Mouse (Mus musculus): ENCODE results near the gene Kdm2b.

Kdm2b gene

DNA sequence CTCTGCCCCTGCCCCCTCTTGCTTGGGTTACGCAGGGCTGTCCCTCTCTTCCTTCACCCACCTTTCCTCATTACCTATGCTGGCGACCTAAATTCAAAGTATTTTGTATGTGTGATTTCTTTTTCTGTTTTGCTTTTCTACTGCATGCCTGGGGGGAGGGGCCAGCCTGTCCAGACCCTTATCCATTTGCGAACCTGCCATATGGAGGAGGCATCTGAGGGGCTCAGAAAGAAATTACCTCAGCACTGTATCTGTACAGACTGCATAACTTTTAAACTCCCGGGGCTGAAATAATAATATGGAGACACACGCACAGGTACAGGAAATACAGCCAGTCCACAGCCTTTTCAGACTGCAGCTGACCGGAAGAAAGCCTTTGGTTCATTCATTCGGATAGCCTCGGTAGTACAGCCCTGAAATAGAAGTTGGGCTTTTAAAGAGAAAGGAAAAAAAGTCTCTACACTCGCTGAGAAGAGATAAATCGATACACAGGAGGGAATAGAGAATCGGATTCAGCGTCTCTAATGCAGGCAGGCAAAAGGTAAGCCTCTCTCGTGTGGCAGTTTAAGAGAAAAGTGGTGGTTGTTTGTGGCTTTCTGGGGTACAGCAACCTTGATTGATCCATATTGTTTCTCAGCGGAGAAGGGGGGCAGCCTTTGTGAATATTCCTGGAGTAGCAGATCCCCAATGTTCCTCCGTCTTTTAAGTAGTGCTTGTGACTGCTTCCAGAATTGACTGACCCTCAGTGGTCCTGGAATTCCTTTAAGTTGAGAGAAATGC lies at the start of gene Kdm2b:
TSS of gene Kdm2b (minus strand) at position 273 of the 780 bp plus-strand sequence.
- DNase-seq: no peak

DNA sequence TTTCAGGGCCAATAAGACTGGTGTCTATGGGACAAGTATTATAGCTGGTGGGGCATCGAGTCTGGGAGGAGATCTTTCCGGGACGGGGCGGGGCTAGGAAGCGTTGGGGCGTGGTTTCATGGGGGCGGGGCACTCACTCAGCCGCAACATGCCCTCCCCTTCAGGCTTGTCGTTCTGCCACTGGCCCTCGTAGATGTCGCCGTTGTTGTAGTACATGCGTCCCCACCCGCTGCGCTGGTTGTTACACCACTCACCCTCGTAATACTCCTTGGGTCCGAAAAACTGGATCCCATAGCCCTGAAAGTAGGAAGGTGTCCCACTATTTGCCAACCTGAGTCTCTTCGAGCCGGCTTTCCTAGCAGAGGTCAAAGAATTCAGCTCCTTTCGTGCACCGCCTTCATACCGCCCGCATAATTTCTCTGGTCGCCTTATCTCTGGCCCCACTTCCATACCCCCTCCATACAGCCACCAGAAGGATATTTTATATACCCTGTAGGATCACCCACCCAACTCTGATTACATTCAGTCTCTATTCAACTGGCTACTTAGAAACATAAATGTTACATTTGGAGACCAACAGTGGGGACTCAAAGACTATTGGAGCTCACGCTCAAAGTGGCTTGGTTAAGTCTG lies 49.6 kb upstream of the Kdm2b start:
- no peak for DNase-seq

DNA sequence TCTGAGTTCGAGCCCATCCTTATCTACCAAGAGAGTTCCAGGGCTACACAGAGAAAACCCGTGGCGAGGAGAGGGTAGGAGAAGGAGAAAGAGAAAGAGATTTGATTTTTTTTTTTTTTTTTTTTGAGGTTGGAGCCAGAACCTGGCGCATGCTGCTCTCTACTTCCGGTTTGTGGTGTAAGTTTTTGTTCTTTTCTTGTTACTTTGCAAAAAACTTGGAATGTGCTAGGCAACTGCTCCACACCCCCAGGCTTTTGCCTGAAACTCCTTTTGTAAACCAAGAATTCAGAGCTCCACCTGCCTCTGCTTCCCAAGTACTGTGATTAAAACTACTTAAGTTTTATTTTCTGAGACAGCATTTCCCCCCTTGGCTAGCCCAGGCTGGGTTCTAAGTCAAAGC lies 48.5 kb upstream of the Kdm2b start:
- DNase-seq: no peak

DNA sequence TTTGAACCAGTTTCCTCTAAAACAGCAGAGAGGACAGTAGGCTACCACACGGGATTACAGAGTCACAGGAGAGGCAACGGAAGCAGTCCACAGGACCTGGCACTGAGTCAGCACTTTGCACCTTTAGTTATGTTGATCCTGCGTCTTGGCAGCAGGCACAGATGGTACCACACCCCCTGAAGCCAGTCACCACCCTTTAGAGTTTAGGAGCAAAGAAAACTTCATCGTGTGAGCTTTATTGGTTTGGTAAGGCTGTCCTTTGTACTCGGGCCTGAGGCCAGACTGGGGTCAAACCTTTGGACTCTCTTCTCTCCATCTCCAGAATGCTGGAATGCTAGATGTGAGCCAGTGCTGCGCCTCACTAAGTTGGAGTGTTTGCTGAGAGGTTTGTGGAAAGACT lies 45.9 kb upstream of the Kdm2b start:
- no peak for DNase-seq

DNA sequence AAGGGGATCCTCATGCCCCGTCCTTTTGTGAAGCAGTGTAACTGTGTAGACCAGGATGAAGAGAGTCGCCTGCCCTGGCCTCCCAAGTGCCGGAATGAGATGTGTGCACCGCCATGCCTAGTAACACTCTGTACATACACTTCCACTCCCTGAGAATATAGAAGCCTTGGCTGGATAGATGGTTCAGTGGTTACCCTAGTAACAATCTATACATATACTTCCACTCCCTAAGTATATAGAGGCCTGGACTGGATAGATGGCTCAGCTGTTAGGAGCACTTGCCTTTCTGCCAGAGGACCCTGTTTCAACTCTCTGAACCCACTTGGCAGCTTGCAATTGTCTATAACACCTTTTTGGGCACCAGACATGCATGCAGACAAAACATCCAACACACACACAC lies 45.5 kb upstream of the Kdm2b start:
- no peak for DNase-seq

DNA sequence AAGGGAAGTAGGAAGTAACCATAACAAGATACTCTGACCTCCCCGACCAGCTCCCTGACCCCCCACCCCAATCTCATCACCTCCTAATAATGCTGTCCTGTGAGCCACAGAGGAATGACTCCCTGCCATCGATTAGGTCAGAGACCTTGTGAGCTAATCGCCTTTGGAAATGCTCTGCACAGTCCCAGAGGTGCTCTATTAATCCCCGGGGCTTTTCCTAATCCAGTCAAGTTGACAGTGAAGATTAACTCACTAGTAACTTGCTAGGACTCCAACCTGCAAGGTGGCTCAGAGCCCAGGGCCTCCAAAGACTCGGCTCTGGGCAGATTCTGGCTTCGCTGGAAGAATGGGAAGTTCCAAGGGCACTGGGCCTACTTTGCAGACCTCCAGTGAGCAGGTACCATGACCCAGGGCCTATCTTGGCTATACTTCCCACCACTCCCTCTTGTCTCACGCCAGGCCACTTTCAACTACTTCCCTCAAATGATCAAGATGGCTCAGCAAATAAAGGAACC lies 44.1 kb upstream of the Kdm2b start:
- DNase-seq: no peak

DNA sequence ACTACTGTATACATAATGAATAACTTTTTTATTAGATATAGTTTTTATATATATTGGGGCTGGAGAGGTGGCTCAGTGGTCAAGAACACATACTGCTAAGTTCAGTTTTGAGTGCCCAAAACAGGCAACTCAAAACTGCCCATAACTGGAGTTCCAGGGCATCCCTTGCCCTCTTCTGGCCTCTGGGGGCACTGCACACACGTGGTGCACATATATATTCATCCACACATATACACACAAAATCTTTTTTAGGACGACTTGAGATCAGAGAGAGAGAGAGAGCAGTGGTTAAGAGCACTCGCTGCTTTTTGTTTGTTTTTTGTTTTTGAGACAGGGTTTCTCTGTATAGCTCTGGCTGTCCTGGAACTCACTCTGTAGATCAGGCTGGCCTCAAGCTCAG lies 41.7 kb upstream of the Kdm2b start:
- DNase-seq: no peak

DNA sequence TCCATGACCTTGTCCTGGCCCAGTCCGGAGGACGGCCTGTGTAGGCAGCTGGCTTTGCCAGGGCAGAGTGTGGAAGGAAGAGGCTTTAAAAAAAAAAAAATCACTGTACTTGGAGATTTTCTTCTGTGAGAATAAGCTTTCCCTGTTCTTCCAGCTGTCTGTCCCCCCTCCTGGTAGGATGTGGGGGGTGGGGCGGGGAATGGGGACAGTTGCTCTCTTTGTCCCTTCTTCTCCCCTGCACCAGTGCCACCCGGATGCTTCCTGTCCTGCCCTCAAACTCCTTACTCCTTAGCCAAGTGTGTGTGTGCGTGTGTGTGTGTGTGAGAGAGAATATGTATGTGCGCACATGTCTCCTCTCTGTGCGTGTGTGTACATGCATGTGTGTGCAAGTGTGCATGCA lies 40.1 kb upstream of the Kdm2b start:
- DNase-seq: no peak

DNA sequence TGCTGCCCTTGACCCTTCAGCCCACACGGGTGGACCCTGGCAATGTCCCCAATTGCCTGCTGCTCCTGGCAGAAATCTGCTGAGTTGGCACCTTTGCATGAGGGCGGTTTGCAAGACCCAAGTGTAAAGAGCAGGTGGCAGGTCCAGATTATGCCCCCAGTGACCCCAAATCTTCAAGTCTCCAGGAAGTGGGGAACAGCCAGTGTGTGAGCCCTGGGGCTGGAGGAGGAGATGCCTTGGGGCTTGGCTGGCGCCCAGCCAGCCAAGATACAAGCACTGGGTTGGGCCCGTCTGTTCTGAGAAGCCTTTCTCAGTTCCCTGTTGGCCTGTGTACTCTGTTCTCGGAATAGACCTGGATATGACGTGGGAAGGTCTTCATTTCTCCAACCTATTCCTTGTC lies 37.8 kb upstream of the Kdm2b start:
- no peak for DNase-seq

DNA sequence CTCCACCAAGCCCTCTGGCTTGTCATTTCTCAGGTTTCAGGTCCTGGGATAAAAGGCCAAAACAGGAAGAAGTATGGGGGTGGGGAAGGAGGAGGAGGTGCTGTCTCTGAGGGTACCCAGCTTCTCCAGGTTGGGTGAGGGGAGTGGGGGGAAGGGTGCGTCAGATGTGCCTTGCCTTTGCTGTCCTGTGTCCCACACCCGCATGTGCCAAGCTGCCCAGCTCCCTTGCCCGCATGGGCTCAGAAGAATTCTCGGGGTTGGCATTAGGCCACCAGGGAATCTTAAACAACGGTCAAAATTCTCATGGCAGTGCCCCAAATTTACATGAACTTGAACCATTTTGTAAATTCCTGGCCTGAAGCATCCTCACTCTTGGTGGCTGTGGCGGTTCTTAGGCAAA lies 36.8 kb upstream of the Kdm2b start:
- no peak for DNase-seq

DNA sequence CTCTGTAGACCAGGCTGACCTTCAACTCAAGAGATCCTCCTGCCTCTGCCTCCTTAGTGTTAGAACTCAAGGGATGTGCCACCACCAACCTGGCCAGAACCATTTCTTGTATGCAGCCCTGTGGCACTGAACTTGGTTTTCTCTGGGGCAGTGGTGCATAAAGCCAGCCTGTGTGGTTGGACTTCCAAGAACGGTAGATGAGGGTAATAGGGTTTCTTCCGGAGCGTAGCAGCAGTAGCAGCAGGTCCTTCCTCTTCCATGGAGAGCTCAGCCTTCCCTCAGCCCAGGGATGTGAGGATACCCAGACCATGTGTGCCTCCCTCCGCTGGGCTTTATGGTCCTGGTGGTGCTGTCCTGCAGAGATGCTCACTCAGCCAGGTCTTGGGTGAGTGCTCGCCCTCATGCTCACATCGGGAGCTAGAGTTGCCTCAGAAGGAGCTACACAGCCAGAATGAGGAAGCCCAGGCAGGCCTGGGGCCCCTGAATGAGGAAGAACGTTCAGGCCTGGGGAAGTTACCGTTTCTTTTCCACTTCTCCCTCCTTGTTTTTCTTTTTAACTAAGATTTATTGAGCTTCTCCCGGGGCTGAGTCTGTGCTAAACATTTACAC lies 35.4 kb upstream of the Kdm2b start:
- no peak for DNase-seq

DNA sequence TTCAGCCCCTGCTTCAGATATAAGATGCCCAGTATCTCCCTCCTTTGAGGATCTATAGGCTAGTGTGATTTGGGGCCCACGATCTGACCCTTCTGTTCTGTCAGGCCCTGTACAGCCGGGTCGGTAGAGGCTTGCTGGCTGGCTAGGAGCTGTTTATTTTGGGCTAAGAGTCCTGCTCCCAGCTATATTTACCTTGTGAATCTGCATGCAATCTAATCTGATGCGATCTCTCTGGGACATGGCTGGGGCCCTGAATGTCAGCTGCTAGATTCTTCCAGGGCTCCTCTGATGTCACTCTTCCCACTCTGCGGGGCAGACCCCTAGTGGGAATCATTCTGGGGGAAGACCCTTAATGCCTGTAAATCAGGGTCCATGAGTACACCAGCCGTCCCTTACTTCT lies 34.7 kb upstream of the Kdm2b start:
- DNase-seq: no peak

DNA sequence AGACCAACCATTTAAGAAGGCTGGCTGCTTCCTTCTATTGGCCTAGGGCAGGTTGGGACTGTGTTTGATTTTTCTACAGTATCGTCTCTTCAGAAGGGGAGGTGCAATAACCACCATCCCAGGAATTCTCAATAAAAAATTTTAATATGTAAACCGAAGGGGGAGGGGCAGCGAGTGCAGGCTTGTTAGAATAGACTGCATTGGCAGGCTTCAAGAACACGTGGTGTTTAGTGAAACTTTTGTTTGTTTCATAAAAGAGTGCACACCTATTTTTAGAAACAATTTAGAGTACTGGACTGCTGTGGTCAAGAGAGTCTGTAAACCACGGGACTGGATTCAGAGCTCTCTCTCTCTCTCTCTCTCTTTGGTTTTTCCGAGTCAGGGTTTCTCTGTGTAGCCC lies 33.4 kb upstream of the Kdm2b start:
- no peak for DNase-seq

DNA sequence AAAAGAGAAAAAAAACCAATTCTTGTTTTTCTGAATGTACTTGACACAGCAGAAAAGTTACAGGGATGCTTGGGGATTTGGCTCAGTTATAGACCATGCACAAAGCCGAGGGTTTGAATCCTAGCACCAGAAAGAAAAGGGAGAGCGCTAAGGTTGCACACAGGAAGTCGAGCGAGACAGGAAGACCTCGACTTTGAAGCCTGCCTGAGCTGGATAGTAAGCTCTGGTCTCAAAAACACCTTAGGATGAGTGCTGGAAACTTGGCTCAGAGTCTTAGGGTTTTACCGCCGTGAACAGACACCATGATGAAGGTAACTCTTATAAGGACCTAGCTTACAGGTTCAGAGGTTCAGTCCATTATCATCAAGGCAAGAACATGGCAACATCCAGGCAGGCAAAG lies 31.8 kb upstream of the Kdm2b start:
- DNase-seq: no peak

DNA sequence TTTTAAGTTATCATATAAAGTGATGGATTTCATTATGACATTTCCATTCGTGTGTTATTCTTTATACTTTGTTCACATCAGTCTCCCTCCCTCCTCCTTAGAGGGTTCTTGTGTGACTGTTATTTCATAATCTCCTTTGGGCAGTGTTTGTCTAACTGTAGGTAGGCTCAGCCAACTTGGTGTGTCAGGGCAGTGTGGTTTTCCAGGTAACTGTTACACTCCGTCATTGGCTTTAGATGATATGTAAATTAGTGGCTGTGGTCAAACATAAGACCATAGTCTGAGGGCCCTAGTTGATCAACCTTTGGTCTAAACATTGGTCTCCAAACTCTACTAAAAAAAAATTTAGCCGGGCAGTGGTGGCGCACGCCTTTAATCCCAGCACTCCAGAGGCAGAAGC lies 30.8 kb upstream of the Kdm2b start:
- no peak for DNase-seq

DNA sequence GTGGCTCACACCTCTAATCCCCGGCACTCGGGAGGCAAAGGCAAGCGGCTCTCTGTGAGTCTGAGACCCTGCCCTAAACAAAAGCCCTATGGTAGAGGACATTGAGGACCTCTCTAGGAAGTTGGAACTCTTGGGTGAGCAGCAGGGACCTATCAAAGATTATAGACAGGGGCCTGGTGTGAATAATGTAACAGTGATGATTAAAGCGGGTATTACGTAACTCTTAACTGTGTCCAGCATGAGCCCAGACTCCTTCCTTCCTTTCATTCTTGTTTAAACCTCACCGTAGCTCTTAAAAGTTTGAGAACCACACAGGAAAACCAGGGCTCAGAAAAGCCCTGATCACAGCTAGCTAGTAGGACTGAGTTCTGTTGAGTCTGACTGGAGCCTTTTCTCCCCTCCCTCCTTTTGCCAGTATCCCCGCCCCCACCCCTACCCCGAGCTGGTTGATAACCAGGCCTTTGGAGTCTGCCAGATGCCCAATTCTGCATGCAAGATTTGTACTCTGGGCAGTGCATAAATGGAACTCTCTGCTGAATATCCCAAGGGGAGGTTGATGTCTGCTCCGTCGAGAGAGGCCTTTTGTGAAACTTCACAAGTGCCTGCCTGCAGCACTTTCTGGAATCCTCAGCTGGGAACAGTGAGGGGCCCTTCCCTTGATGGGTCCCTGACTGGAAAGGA lies 29.9 kb upstream of the Kdm2b start:
- no peak for DNase-seq

DNA sequence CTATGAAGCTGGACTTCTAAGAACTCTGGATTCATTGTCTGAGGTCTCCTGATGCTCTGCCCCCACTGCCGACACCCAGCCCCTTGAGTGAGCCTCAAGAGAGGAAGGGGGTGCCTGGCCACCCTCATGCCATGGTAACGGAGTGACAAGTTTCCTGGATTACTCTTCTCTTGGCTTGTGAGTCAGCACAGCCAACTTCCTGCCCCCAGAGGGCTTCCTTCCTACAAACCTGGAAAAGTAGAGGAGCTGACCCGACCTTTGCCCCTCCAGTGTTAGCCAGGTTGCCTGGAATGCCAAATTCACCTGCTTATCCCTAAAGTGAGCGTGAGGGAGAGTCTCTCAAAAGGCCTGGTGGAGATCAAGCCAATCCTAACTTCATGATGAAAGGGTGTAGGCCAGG lies 27.9 kb upstream of the Kdm2b start:
- DNase-seq: no peak

DNA sequence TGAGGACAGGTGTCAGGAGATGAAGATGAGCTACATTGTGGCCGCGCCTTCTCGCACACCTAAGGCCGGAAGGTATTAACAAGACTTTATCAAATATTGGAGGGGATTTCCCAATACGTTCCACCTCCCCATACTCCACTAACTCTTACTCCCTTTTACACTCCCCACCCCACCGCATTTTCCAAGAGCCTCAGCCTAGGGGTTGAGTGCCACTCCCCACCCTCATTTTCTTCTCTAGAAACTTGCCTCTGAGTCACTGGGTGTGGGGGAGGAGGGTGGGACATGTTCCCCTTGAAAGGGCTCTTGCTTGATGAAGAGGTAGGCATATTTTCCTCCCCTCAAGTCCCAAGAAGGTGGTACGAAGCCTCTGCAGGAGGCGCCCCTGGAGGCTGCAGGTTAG lies 26.3 kb upstream of the Kdm2b start:
- no peak for DNase-seq

DNA sequence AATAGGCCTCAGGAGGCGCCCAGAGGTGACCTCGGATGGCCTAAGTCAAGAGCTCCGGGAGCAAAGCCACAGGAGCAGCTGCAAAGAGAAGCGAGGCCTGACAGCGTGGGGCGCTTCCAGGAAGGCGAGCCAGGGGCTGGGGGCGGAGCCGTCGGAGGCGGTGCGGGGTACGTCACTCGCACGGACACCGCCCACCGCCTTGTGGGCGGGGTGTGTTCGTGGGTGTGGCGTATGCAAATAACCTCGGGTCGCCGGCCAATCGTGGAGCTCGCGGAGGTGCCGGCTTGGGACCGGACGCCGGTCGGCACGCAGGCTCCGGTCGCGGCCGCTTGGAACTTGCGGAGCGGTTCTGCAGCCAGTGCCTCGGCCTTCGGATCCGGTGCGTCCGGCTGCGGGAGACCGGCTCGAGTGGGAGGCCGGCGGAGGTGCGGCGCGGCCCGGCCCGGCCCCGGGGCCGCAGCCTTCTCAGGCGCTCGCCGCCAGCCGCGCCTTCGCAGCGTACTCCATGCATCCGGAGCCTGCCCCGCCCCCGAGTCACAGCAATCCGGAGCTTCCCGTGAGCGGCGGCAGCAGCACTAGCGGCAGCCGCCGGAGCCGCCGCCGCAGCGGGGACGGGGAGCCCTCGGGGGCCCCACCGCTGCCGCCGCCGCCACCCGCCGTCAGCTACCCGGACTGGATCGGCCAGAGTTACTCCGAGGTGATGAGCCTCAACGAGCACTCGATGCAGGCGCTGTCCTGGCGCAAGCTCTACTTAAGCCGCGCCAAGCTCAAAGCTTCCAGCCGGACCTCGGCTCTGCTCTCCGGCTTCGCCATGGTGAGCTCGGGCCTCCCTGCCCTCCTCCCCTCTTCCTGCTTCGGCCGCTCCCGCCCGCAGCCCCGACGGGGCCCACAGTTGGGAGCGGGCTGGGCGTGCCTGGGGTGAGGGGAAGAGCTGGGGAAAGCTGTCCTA lies 25.4 kb upstream of the Kdm2b start, which contains the start of gene Orai1:
TSS of gene Orai1 (plus strand) at position 322 of the 949 bp plus-strand sequence.
- DNase-seq: peak; percentile 97

DNA sequence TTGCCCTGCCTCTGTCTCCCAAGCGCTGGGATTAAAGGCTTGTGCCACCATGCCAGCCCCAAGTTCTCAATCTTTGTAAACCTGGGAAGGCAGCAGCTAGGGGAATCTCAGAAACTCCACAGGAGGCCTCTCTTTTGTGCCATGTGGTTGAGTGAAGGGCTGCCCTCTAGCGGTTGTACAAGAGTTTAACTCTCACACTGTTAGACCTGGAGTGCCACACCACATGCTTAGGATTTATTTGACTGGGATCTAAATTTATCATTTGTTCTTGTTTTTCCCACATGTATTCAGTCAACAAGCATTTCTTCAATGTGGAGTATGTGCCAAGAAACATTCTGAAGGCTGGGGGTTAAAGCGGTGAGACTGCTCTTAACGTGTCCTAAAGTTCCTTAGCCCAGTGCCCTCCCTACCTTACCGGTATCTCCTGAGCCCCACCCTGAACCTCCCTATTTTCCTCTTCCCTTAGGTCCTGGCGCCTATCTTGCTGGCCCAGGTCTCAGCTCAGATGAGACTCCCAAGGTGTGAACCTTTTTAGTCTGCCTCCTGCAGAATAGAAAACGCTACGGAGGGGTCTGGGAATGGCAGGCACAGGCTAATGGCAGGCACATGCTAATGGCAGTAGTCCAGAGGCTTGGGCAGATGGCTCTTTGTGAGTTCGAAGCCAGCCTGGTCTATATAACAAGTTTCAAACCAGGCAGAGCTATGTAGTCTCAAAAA lies 24.1 kb upstream of the Kdm2b start:
- peak; percentile 72 for DNase-seq

DNA sequence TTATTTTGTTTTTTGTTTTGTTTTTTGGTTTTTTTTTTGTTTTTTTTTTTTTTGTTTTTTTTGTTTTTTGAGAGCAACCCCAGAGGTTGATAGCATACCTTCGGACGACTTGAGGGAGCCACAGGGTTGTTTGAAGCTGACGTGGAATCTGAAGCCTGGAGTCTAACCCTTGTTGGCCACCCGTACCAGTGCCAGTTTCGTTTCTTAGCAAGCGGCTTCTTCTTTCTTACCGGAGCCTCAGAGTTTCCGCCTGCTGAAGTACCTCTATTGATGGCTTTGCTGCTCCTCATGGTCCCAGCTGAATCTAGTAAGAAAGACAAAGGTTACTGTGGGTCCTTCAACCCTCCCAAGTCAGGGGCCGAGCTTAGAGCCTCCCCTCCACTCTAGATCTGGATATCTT lies 22.1 kb upstream of the Kdm2b start:
- DNase-seq: no peak

DNA sequence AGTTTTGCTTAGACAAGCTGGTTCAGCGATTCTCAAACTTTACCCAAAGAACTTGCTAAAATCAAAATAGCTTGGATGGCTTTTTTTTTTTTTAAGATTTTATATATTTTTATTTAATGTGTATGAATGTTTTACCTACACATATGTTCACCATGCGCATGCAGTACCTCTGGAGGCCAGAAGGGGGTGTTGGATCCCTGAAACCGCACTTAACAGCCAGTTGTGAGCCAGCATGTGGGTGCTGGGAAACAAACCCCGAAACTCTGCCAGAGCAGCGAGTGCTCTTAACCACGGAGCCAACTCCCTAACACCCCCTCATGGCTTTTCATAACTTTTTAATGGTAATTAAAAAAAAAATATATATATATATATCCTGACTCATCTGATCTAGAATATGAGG lies 21.2 kb upstream of the Kdm2b start:
- no peak for DNase-seq
